Mouse (Mus musculus) liver, embryonic 15.5 days (tissue): ENCODE measurements at regions not wholly inside any gene's neighbourhood (a gene's known extent, or its start where the extent isn't known, plus 50 kb on each side); places are given as distances from the start of the nearest gene placed in this dataset.

ENCODE experiments used
- ATAC-seq: fragments of 200-750 bp; cut with Nextera tagmentation; 2 replicates; pipeline ENCODE4 v1.8.0; 2017; ENCODE audit warnings: moderate number of reproducible peaks, mild to moderate bottlenecking, moderate library complexity; ENCODE audit not compliant: insufficient read depth
- H3K27ac ChIP-seq: fragments of 300-500 bp; sonication (generic); replicated peaks from 2 replicates; pipeline ENCODE4 v1.5.1; 2015; ENCODE audit warnings: mild to moderate bottlenecking, inconsistent platforms
- H3K27me3 ChIP-seq: fragments of 300-500 bp; sonication (generic); 2 replicates; pipeline ENCODE4 v1.6.1; 2015; ENCODE audit warnings: mild to moderate bottlenecking, inconsistent platforms
- H3K36me3 ChIP-seq: fragments of 300-500 bp; sonication (generic); replicated peaks from 2 replicates; pipeline ENCODE4 v1.6.1; 2015; ENCODE audit warnings: moderate library complexity, mild to moderate bottlenecking, inconsistent platforms
- H3K4me1 ChIP-seq: fragments of 300-500 bp; sonication (generic); replicated peaks from 2 replicates; pipeline ENCODE4 v1.6.1; 2015; ENCODE audit warnings: inconsistent platforms
- H3K4me2 ChIP-seq: fragments of 300-500 bp; sonication (generic); 2 replicates; pipeline ENCODE4 v1.6.1; 2015; ENCODE audit warnings: moderate library complexity, mild to moderate bottlenecking, inconsistent platforms
- H3K4me3 ChIP-seq: fragments of 300-500 bp; sonication (generic); replicated peaks from 2 replicates; pipeline ENCODE4 v1.5.1; 2015; ENCODE audit warnings: mild to moderate bottlenecking, inconsistent platforms
- H3K9ac ChIP-seq: fragments of 300-500 bp; sonication (generic); 2 replicates; pipeline ENCODE4 v1.6.1; 2015; ENCODE audit warnings: moderate library complexity, mild to moderate bottlenecking, inconsistent platforms
- H3K9me3 ChIP-seq: fragments of 300-500 bp; sonication (generic); replicated peaks from 2 replicates; pipeline ENCODE4 v1.6.1; 2016; ENCODE audit warnings: inconsistent platforms
- WGBS: fragments of 180-500 bp; shearing (Covaris S2); methylation state at CpG from one replicate; pipeline ENCODE4 v1.1.7; 2015; ENCODE audit warnings: mixed read lengths; ENCODE audit not compliant: insufficient replicate concordance; 5-methylcytosine and 5-hydroxymethylcytosine counted together

GRCm38 (mm10) chr12:71370091-71370490, 60.4 kb downstream of the Dact1 start:
- Histone ChIP-seq H3K9me3 (no peaks in the 10 kb centered on the region), H3K4me2 (no peak overlapping the region), H3K4me3 (no peak overlapping the region), H3K27me3 (no peaks in the 10 kb centered on the region), H3K9ac (no peak overlapping the region), H3K27ac (no peak overlapping the region), H3K36me3 (no peaks in the 10 kb centered on the region), H3K4me1 (no peaks in the 10 kb centered on the region)
- 40% methylated on average over 5 of the region's 5 CpGs for WGBS
- ATAC-seq, result no peak

- no peak overlapping the region for H3K4me2 ChIP-seq
- 56% methylated on average over 5 of the region's 5 CpGs for WGBS
- H3K36me3 ChIP-seq, result no peaks in the 10 kb centered on the region
- H3K4me1 ChIP-seq, result no peaks in the 10 kb centered on the region
- no peak for ATAC-seq
- H3K27ac ChIP-seq, result no peak overlapping the region
- no peak overlapping the region for H3K4me3 ChIP-seq
- no peak overlapping the region for H3K9ac ChIP-seq
- H3K27me3 ChIP-seq, result no peaks in the 10 kb centered on the region
- H3K9me3 ChIP-seq, result no peaks in the 10 kb centered on the region
Measured at GRCm38 (mm10) chr12:71371948-71372347, 62.3 kb downstream of the Dact1 start.

- no peak for ATAC-seq
- Histone ChIP-seq H3K4me3 (no peak overlapping the region), H3K9me3 (no peaks in the 10 kb centered on the region), H3K9ac (no peak overlapping the region), H3K4me1 (no peaks in the 10 kb centered on the region), H3K27me3 (no peaks in the 10 kb centered on the region), H3K4me2 (no peak overlapping the region), H3K27ac (no peak overlapping the region), H3K36me3 (no peaks in the 10 kb centered on the region)
- WGBS, result 58% methylated on average over 2 of the region's 2 CpGs
Measured at GRCm38 (mm10) chr12:71373633-71374032, 63.9 kb downstream of the Dact1 start.

- H3K27ac ChIP-seq, result no peak overlapping the region
- H3K27me3 ChIP-seq, result no peaks in the 10 kb centered on the region
- ATAC-seq, result no peak
- no peak overlapping the region for H3K4me2 ChIP-seq
- H3K9ac ChIP-seq, result no peak overlapping the region
- H3K4me1 ChIP-seq, result no peaks in the 10 kb centered on the region
- H3K36me3 ChIP-seq, result no peaks in the 10 kb centered on the region
- H3K9me3 ChIP-seq, result no peaks in the 10 kb centered on the region
- H3K4me3 ChIP-seq, result no peak overlapping the region
- WGBS, result 41% methylated on average over 8 of the region's 8 CpGs
Measured at GRCm38 (mm10) chr12:71376446-71376845, 66.8 kb downstream of the Dact1 start.

- no peak for ATAC-seq
- Histone ChIP-seq H3K27me3 (no peaks in the 10 kb centered on the region), H3K4me1 (no peaks in the 10 kb centered on the region), H3K4me3 (no peak overlapping the region), H3K4me2 (no peak overlapping the region), H3K9me3 (no peaks in the 10 kb centered on the region), H3K27ac (no peak overlapping the region), H3K9ac (no peak overlapping the region), H3K36me3 (no peaks in the 10 kb centered on the region)
- 40% methylated on average over 9 of the region's 9 CpGs for WGBS
Measured at GRCm38 (mm10) chr12:71376966-71377365, 67.3 kb downstream of the Dact1 start.

GRCm38 (mm10) chr12:71379626-71380423, 70.1 kb downstream of the Dact1 start:
- H3K9me3 ChIP-seq, result no peaks in the 10 kb centered on the region
- H3K36me3 ChIP-seq, result no peaks in the 10 kb centered on the region
- H3K27ac ChIP-seq, result no peak overlapping the region
- no peaks in the 10 kb centered on the region for H3K27me3 ChIP-seq
- no peak for ATAC-seq
- no peaks in the 10 kb centered on the region for H3K4me1 ChIP-seq
- 65% methylated on average over 8 of the region's 8 CpGs for WGBS
- H3K4me3 ChIP-seq, result no peak overlapping the region
- H3K9ac ChIP-seq, result no peak overlapping the region
- no peak overlapping the region for H3K4me2 ChIP-seq

- H3K27ac ChIP-seq, result no peak overlapping the region
- H3K4me2 ChIP-seq, result no peak overlapping the region
- no peaks in the 10 kb centered on the region for H3K36me3 ChIP-seq
- no peak for ATAC-seq
- H3K9me3 ChIP-seq, result no peaks in the 10 kb centered on the region
- no peaks in the 10 kb centered on the region for H3K27me3 ChIP-seq
- H3K9ac ChIP-seq, result no peak overlapping the region
- H3K4me1 ChIP-seq, result no peaks in the 10 kb centered on the region
- H3K4me3 ChIP-seq, result no peak overlapping the region
- WGBS, result 62% methylated on average over 3 of the region's 3 CpGs
Measured at GRCm38 (mm10) chr12:71380424-71380761, 70.7 kb downstream of the Dact1 start.

- H3K4me2 ChIP-seq, result no peak overlapping the region
- H3K27me3 ChIP-seq, result no peaks in the 10 kb centered on the region
- WGBS, result 57% methylated on average over 3 of the region's 3 CpGs
- ATAC-seq, result no peak
- no peak overlapping the region for H3K9ac ChIP-seq
- no peaks in the 10 kb centered on the region for H3K9me3 ChIP-seq
- no peaks in the 10 kb centered on the region for H3K4me1 ChIP-seq
- H3K4me3 ChIP-seq, result no peak overlapping the region
- no peak overlapping the region for H3K27ac ChIP-seq
- no peaks in the 10 kb centered on the region for H3K36me3 ChIP-seq
Measured at GRCm38 (mm10) chr12:71386251-71386650, 76.6 kb downstream of the Dact1 start.

- no peaks in the 10 kb centered on the region for H3K27me3 ChIP-seq
- no peaks in the 10 kb centered on the region for H3K4me1 ChIP-seq
- H3K4me2 ChIP-seq, result no peak overlapping the region
- H3K9me3 ChIP-seq, result no peaks in the 10 kb centered on the region
- WGBS, result 72% methylated on average over 6 of the region's 6 CpGs
- no peak overlapping the region for H3K9ac ChIP-seq
- ATAC-seq, result no peak
- H3K4me3 ChIP-seq, result no peak overlapping the region
- no peaks in the 10 kb centered on the region for H3K36me3 ChIP-seq
- H3K27ac ChIP-seq, result no peak overlapping the region
Measured at GRCm38 (mm10) chr12:71391481-71391880, 81.8 kb downstream of the Dact1 start.

GRCm38 (mm10) chr12:71393752-71394151, 84.1 kb downstream of the Dact1 start:
- Histone ChIP-seq H3K27me3 (no peaks in the 10 kb centered on the region), H3K4me1 (no peaks in the 10 kb centered on the region), H3K9ac (no peak overlapping the region), H3K4me3 (no peak overlapping the region), H3K27ac (no peak overlapping the region), H3K36me3 (no peaks in the 10 kb centered on the region), H3K4me2 (no peak overlapping the region), H3K9me3 (no peaks in the 10 kb centered on the region)
- no peak for ATAC-seq
- WGBS, result 54% methylated on average over 1 of the region's 1 CpGs

- no peaks in the 10 kb centered on the region for H3K4me1 ChIP-seq
- H3K27ac ChIP-seq, result no peak overlapping the region
- H3K27me3 ChIP-seq, result no peaks in the 10 kb centered on the region
- no peak overlapping the region for H3K9ac ChIP-seq
- no peaks in the 10 kb centered on the region for H3K9me3 ChIP-seq
- ATAC-seq, result no peak
- H3K4me2 ChIP-seq, result no peak overlapping the region
- 69% methylated on average over 7 of the region's 7 CpGs for WGBS
- no peak overlapping the region for H3K4me3 ChIP-seq
- H3K36me3 ChIP-seq, result no peaks in the 10 kb centered on the region
Measured at GRCm38 (mm10) chr12:71397456-71397855, 87.8 kb downstream of the Dact1 start.

- Histone ChIP-seq H3K9me3 (no peaks in the 10 kb centered on the region), H3K27ac (no peak overlapping the region), H3K4me3 (no peak overlapping the region), H3K4me2 (no peak overlapping the region), H3K9ac (no peak overlapping the region), H3K4me1 (no peaks in the 10 kb centered on the region), H3K36me3 (no peaks in the 10 kb centered on the region), H3K27me3 (no peaks in the 10 kb centered on the region)
- WGBS, result 69% methylated on average over 3 of the region's 3 CpGs
- no peak for ATAC-seq
Measured at GRCm38 (mm10) chr12:71398701-71399100, 89.0 kb downstream of the Dact1 start.
